In genomic region chr16:95464609-95465008, GRCm38 (mm10) we compare ENCODE assay signal across 25 mouse cellular contexts.
DNase-seq lines count a peak whose midpoint lies in the region; ATAC-seq and TF ChIP-seq lines count a peak whose summit lies in the region.
"Had no signal": no experiment of that assay in that cellular context is flagged by ENCODE, and none has a peak within 500 bp of the region (broad histone marks: within the 10 kb centered on the region; RNA-seq: fewer than 3 reads in every experiment).

No protein-coding gene starts in this region.

- H3K4me2 ChIP-seq in heart, embryonic 12.5 days, result no peak overlapping the region
- H3K4me2 ChIP-seq: forebrain, embryonic 12.5 days; hindbrain, embryonic 14.5 days; neural tube, embryonic 13.5 days; stomach, embryonic 15.5 days had no signal

- no peak for TF ChIP-seq POLR2A in lung, adult 2 months (IDR thresholded peaks at IDR 0.05; ENCODE audit: borderline replicate concordance, extremely low read depth, low read depth, low read length)

- TF ChIP-seq CTCF in lung, adult 2 months (IDR thresholded peaks at IDR 0.05; ENCODE audit: insufficient read depth, low read length), result no peak

- no peaks in the 10 kb centered on the region for H3K9me3 ChIP-seq in heart, embryonic 12.5 days (replicated peaks)
- H3K9me3 ChIP-seq: forebrain, embryonic 12.5 days; G1E; midbrain, embryonic 10.5 days; neural tube, embryonic 13.5 days; stomach, embryonic 15.5 days had no signal

- H3K4me1 ChIP-seq in heart, embryonic 12.5 days (replicated peaks), result peaks cover 14% of the 10 kb centered on the region
- peaks cover 11% of the 10 kb centered on the region for H3K4me1 ChIP-seq in lung, adult 2 months (ENCODE audit: control insufficient read depth, insufficient read depth, low read length)
- H3K4me1 ChIP-seq: forebrain, embryonic 12.5 days; midbrain, embryonic 10.5 days; stomach, embryonic 15.5 days had no signal

- H3K27me3 ChIP-seq in heart, embryonic 12.5 days (replicated peaks), result no peaks in the 10 kb centered on the region
- H3K27me3 ChIP-seq: forebrain, embryonic 12.5 days; neural tube, embryonic 13.5 days; stomach, embryonic 15.5 days had no signal

- no peak overlapping the region for H3K27ac ChIP-seq in heart, embryonic 12.5 days (ENCODE audit: poor library complexity, severe bottlenecking)
- H3K27ac ChIP-seq: forebrain, embryonic 12.5 days; hindbrain, embryonic 14.5 days; macrophage; midbrain, embryonic 10.5 days; neural tube, embryonic 13.5 days; stomach, embryonic 15.5 days had no signal

- no peak overlapping the region for H3K4me3 ChIP-seq in heart, embryonic 12.5 days
- H3K4me3 ChIP-seq in lung, adult 2 months (replicated peaks; ENCODE audit: extremely low read depth, low read depth, low read length), result no peak overlapping the region
- H3K4me3 ChIP-seq: erythroblast, embryonic 14.5 days; forebrain, embryonic 12.5 days; midbrain, embryonic 10.5 days; neural tube, embryonic 13.5 days; stomach, embryonic 15.5 days had no signal

- no peaks in the 10 kb centered on the region for H3K36me3 ChIP-seq in heart, embryonic 12.5 days
- H3K36me3 ChIP-seq: forebrain, embryonic 12.5 days; midbrain, embryonic 10.5 days; neural tube, embryonic 13.5 days; stomach, embryonic 15.5 days had no signal

- DNase-seq in heart, adult 11 months, result peak; percentile 74
- DNase-seq in lung, postnatal 25 days (ENCODE audit: low spot score), result peak; percentile 42
- no peak for DNase-seq in lung, adult 2 months
- no peak for DNase-seq in urinary bladder, adult 18-20 months (ENCODE audit: low spot score in 2 of 2)
- DNase-seq: adrenal gland, postnatal 25 days; cerebellum, adult 11-12 months; cerebellum, adult 9-11 months; forebrain, postnatal 0 days; heart, postnatal 4 days; kidney, postnatal 10 days; layer of hippocampus, adult 9-11 months; liver; right cerebral cortex, postnatal 25 days had no signal

- WGBS in heart, embryonic 12.5 days, result 63% methylated on average over 8 of the region's 8 CpGs
- 43% methylated on average over 8 of the region's 8 CpGs for WGBS in lung, adult 2 months

- H3K9ac ChIP-seq in heart, embryonic 12.5 days, result no peak overlapping the region
- H3K9ac ChIP-seq: forebrain, embryonic 12.5 days; forebrain, postnatal 0 days; hindbrain, embryonic 14.5 days; neural tube, embryonic 13.5 days; stomach, embryonic 15.5 days had no signal

- no peak for ATAC-seq in heart, embryonic 12.5 days (ENCODE audit: insufficient number of reproducible peaks, low FRiP score)
- peak; percentile 69 for ATAC-seq in common myeloid progenitor, adult 5-6 weeks (replicated peaks; ENCODE audit: low read depth, poor library complexity, severe bottlenecking)
- ATAC-seq in neutrophil, adult 5-6 weeks (ENCODE audit: extremely low read depth, insufficient number of reproducible peaks, low FRiP score, poor library complexity, severe bottlenecking), result peak; percentile 43; the same call in 1 of the 2 replicates
- ATAC-seq: intestine, postnatal 0 days had no signal

Comparison
In these comparisons a context has a peak if more than half of its experiments do, and no peak if none do; other contexts are left out.
1. DNase-seq: peak in heart, adult 11 months (single experiment) and lung, postnatal 25 days (single experiment); none in lung, adult 2 months (single experiment) and urinary bladder, adult 18-20 months (0 of 2).